Mouse (Mus musculus) E14TG2a.4 (cell line): ENCODE measurements around the gene Gm609.

Experiments used
- H3K27me3 ChIP-seq: 2 replicates; pipeline ENCODE4 v1.6.1; 2014; ENCODE audit warnings: low read length, control low read depth; ENCODE audit not compliant: insufficient read depth
- H3K36me3 ChIP-seq: 2 replicates; pipeline ENCODE4 v1.6.1; 2014; ENCODE audit warnings: low read length, control low read depth; ENCODE audit not compliant: insufficient read depth
- H3K4me1 ChIP-seq: replicated peaks from 2 replicates; pipeline ENCODE4 v1.6.1; 2014; ENCODE audit warnings: low read depth, low read length, control low read depth
- H3K4me3 ChIP-seq: replicated peaks from 2 replicates; pipeline ENCODE4 v1.5.1; 2014; ENCODE audit warnings: mild to moderate bottlenecking, low read length
- H3K9me3 ChIP-seq: 2 replicates; pipeline ENCODE4 v1.6.1; 2014; ENCODE audit warnings: low read length, control low read depth
- CTCF ChIP-seq: conservative IDR thresholded peaks from 2 replicates; pipeline ENCODE4 v1.5.1; 2014; ENCODE audit warnings: low read length
- NANOG ChIP-seq: IDR thresholded peaks from 2 replicates; pipeline ENCODE4 v1.6.1; 2014; ENCODE audit warnings: borderline replicate concordance, low read length, mixed read lengths
- POU5F1 ChIP-seq: IDR thresholded peaks from 2 replicates; pipeline ENCODE4 v1.6.1; 2014; ENCODE audit warnings: low read length, borderline replicate concordance

Gm609 gene

GRCm38 (mm10) chr16:45402951-45403350, 89.8 kb downstream of the Gm609 start:
- H3K4me1 ChIP-seq, result peaks cover under 1% of the 10 kb centered on the region; the same call in 1 of the 2 replicates
- H3K36me3 ChIP-seq, result no peaks in the 10 kb centered on the region
- no peak overlapping the region for H3K4me3 ChIP-seq
- TF ChIP-seq CTCF (no peak), NANOG (no peak), POU5F1 (no peak)
- no peaks in the 10 kb centered on the region for H3K9me3 ChIP-seq
- peaks cover 7% of the 10 kb centered on the region for H3K27me3 ChIP-seq

- H3K9me3 ChIP-seq, result no peaks in the 10 kb centered on the region
- no peaks in the 10 kb centered on the region for H3K4me1 ChIP-seq
- TF ChIP-seq POU5F1, result no peak
- TF ChIP-seq NANOG, result no peak
- no peak for TF ChIP-seq CTCF
- 0 out of 2 replicates have a peak, but pooled peaks cover 2% of the 10 kb centered on the region for H3K27me3 ChIP-seq
- H3K36me3 ChIP-seq, result no peaks in the 10 kb centered on the region
- H3K4me3 ChIP-seq, result no peak overlapping the region
Observed at GRCm38 (mm10) chr16:45402036-45402435, 90.7 kb downstream of the Gm609 start.

DNA sequence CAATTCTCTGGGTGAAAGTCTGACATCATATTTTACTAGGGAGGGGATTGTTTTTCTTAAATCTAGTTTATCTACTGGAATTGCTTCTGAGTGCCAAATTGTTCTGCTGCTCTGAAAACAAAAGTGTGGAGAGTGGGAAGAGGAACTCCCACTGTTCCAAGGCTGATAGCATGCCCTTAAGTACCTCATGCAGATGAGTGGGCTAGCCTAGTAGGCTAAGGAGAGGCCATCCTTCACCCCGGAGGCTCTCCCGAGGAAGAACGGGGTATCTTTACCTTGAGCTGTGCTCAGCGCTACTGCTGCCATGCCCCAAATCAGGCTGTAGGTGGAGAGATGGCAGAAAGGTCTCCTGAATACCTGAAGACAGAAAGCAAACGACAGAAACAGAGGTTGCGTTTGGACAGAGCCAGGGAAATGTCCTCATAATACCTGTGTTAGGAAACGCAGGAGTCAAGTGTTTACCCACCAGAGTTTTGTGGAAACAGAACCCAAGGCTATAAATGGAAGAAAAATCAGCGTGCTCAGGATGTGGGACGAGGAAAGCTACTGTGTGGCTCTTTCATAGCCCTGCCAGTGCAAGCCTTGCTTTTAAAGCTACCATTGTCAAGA, 92.7 kb downstream of the Gm609 start:
- Histone ChIP-seq H3K4me3 (no peak overlapping the region), H3K9me3 (no peaks in the 10 kb centered on the region), H3K27me3 (no peaks in the 10 kb centered on the region), H3K36me3 (no peaks in the 10 kb centered on the region), H3K4me1 (no peaks in the 10 kb centered on the region)
- TF ChIP-seq NANOG, result no peak; the same call in 1 of the 2 replicates
- no peak for TF ChIP-seq POU5F1
- TF ChIP-seq CTCF, result no peak

- H3K4me3 ChIP-seq, result no peak overlapping the region
- no peaks in the 10 kb centered on the region for H3K9me3 ChIP-seq
- H3K4me1 ChIP-seq, result no peaks in the 10 kb centered on the region
- no peaks in the 10 kb centered on the region for H3K36me3 ChIP-seq
- no peak for TF ChIP-seq CTCF
- TF ChIP-seq NANOG, result no peak
- TF ChIP-seq POU5F1, result no peak
- H3K27me3 ChIP-seq, result no peaks in the 10 kb centered on the region
Observed at GRCm38 (mm10) chr16:45399411-45399810, 93.4 kb downstream of the Gm609 start.

- Histone ChIP-seq H3K4me1 (no peaks in the 10 kb centered on the region), H3K4me3 (no peak overlapping the region), H3K36me3 (no peaks in the 10 kb centered on the region), H3K27me3 (no peaks in the 10 kb centered on the region), H3K9me3 (no peaks in the 10 kb centered on the region)
- TF ChIP-seq CTCF (no peak), POU5F1 (no peak)
Observed at GRCm38 (mm10) chr16:45397440-45397839, 95.3 kb downstream of the Gm609 start.

DNA sequence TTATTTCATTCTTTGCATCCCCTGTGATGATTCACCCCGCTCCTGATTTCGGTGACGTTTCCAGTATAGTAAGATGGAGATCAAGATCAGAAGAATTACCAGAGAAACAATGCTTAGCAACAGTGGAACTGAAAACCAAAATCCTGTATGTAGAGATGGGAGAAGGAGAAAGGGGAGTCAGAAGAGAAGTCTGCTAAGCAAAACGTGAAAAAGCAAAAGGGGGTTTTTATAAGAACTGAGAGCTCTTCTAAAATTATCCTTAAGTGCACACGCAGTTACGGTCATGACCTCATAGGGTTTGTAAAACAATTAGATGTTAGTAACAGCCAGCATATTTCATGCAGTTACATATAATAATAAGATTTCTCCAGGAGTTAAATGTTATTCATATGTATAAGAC, 100.5 kb downstream of the Gm609 start:
- TF ChIP-seq CTCF, result no peak
- no peak for TF ChIP-seq POU5F1
- no peak for TF ChIP-seq NANOG
- no peaks in the 10 kb centered on the region for H3K27me3 ChIP-seq
- H3K9me3 ChIP-seq, result no peaks in the 10 kb centered on the region
- no peaks in the 10 kb centered on the region for H3K4me1 ChIP-seq
- H3K36me3 ChIP-seq, result no peaks in the 10 kb centered on the region
- H3K4me3 ChIP-seq, result no peak overlapping the region

DNA sequence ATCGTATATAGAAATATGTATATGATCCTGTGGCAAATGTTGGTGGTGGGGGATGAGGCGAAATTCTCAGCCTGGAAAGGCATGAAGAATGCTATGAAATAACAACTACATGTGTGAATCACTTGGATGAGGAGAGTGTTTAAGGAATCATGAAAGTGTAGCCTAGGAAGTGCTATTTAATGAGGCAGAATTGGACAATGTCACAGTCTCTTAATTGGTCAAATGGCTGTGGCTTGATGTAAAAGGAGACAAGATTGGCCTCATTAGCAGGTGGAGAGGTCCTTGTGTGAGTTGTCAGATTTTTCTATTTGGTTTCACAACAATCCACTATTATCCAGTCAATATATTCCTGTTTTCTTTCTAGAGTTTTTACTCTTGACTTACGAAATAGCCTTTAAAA, 101.1 kb downstream of the Gm609 start:
- no peaks in the 10 kb centered on the region for H3K9me3 ChIP-seq
- no peaks in the 10 kb centered on the region for H3K36me3 ChIP-seq
- H3K4me3 ChIP-seq, result no peak overlapping the region
- H3K27me3 ChIP-seq, result no peaks in the 10 kb centered on the region
- no peak for TF ChIP-seq CTCF
- TF ChIP-seq NANOG, result no peak
- TF ChIP-seq POU5F1, result no peak
- H3K4me1 ChIP-seq, result no peaks in the 10 kb centered on the region

- Histone ChIP-seq H3K36me3 (no peaks in the 10 kb centered on the region), H3K9me3 (no peaks in the 10 kb centered on the region), H3K4me1 (no peaks in the 10 kb centered on the region), H3K4me3 (no peak overlapping the region), H3K27me3 (no peaks in the 10 kb centered on the region)
- no peak for TF ChIP-seq CTCF
- TF ChIP-seq NANOG, result no peak
Observed at GRCm38 (mm10) chr16:45390286-45390956, 102.3 kb downstream of the Gm609 start.

DNA sequence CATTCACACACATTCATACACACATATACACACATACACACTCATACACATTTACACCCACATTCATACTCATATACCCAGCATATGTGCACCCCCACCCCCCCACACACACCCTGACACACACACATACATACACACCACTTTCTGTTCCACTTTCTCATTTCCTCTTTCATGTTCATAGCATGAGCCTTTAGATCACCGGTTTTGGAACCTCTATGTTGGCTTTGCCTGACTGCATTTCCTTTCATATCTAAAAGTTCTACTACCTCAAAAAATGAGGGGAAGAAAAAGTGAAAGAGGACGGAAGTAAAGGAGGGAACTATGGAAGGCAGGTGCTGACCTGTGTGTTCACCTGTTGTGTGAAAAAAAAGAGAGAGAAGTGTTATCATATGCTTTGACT, 102.9 kb downstream of the Gm609 start:
- H3K4me1 ChIP-seq, result no peaks in the 10 kb centered on the region
- H3K27me3 ChIP-seq, result no peaks in the 10 kb centered on the region
- no peak overlapping the region for H3K4me3 ChIP-seq
- H3K9me3 ChIP-seq, result no peaks in the 10 kb centered on the region
- no peaks in the 10 kb centered on the region for H3K36me3 ChIP-seq
- no peak for TF ChIP-seq POU5F1
- no peak for TF ChIP-seq NANOG
- no peak for TF ChIP-seq CTCF
